Mouse (Mus musculus) cerebellum, adult 2 months (tissue): ENCODE data around the gene Irf3. TPM values are rescaled to one million over a fixed set of nuclear protein-coding genes. Genes with fewer than 3 reads are reported as not detected.
A peak's percentile ranks its signal among the peaks of the same experiment; 100 is the strongest.

ENCODE experiments used
- DNase-seq, 2 experiments: peaks; one replicate each; pipeline ENCODE4 v3.0.0; 2021
- H3K27ac ChIP-seq: fragments of 200-500 bp; 2 replicates; pipeline ENCODE4 v1.5.1; 2012; ENCODE audit warnings: low read length, control low read depth, inconsistent platforms; ENCODE audit not compliant: insufficient read depth
- H3K27me3 ChIP-seq: fragments of 200-500 bp; 2 replicates; pipeline ENCODE4 v1.6.1; 2012; ENCODE audit warnings: inconsistent platforms, mild to moderate bottlenecking, low read length, moderate library complexity; ENCODE audit not compliant: control insufficient read depth, insufficient read depth
- H3K4me1 ChIP-seq: fragments of 200-500 bp; 2 replicates; pipeline ENCODE4 v1.6.1; 2011; ENCODE audit warnings: low read length; ENCODE audit not compliant: control insufficient read depth, insufficient read depth
- H3K4me3 ChIP-seq: fragments of 200-500 bp; replicated peaks from 2 replicates; pipeline ENCODE3; 2011; ENCODE audit warnings: mild to moderate bottlenecking, low read depth, low read length, control low read depth; ENCODE audit not compliant: insufficient read depth
- CTCF ChIP-seq: fragments of 200-500 bp; IDR thresholded peaks from 2 replicates; pipeline ENCODE4 v1.5.1; 2011; ENCODE audit warnings: low read depth, mild to moderate bottlenecking, control low read depth, low read length, moderate library complexity, borderline replicate concordance; ENCODE audit not compliant: insufficient read depth
- POLR2A ChIP-seq: fragments of 200-500 bp; IDR thresholded peaks from 2 replicates; pipeline ENCODE4 v1.6.1; 2011; ENCODE audit warnings: low read length, control low read depth, borderline replicate concordance; ENCODE audit not compliant: insufficient read depth
- WGBS: fragments of 180-500 bp; shearing (Covaris S2); methylation state at CpG from one replicate; pipeline ENCODE4 v1.1.7; 2018; 5-methylcytosine and 5-hydroxymethylcytosine counted together
- polyA plus RNA-seq: library from polyadenylated mRNA; depleted of rRNA; stranded (reverse); fragments of >200 nt; gene quantifications from 2 replicates; pipeline ENCODE4 v1.2.3, GENCODE M21; 2012

Irf3 gene
- polyA plus RNA-seq, 1 experiment = 126 TPM

GRCm38 (mm10) chr7:44964990-44965389 lies 32.5 kb upstream of the Irf3 start:
- WGBS = 91% methylated on average over 13 of the region's 13 CpGs
- H3K4me3 ChIP-seq = no peak overlapping the region
- no peaks in the 10 kb centered on the region for H3K4me1 ChIP-seq
- no peaks in the 10 kb centered on the region for H3K27me3 ChIP-seq
- TF ChIP-seq POLR2A (no peak), CTCF (no peak)
- no peak for DNase-seq
- H3K27ac ChIP-seq = no peak overlapping the region

- no peak for DNase-seq
- 61% methylated on average over 7 of the region's 7 CpGs for WGBS
- Histone ChIP-seq H3K4me1 (no peaks in the 10 kb centered on the region; the same call in 1 of the 2 replicates), H3K4me3 (no peak overlapping the region), H3K27me3 (no peaks in the 10 kb centered on the region), H3K27ac (no peak overlapping the region)
- no peak for TF ChIP-seq POLR2A
- TF ChIP-seq CTCF = no peak
Measured at GRCm38 (mm10) chr7:44965975-44966374, 31.5 kb upstream of the Irf3 start.

- no peak overlapping the region for H3K4me3 ChIP-seq
- 80% methylated on average over 15 of the region's 15 CpGs for WGBS
- no peak overlapping the region for H3K27ac ChIP-seq
- TF ChIP-seq CTCF = no peak
- TF ChIP-seq POLR2A = no peak
- peaks cover 5% of the 10 kb centered on the region for H3K4me1 ChIP-seq
- H3K27me3 ChIP-seq = no peaks in the 10 kb centered on the region
- no peak for DNase-seq
Measured at GRCm38 (mm10) chr7:44966638-44967037, 30.8 kb upstream of the Irf3 start.

DNA sequence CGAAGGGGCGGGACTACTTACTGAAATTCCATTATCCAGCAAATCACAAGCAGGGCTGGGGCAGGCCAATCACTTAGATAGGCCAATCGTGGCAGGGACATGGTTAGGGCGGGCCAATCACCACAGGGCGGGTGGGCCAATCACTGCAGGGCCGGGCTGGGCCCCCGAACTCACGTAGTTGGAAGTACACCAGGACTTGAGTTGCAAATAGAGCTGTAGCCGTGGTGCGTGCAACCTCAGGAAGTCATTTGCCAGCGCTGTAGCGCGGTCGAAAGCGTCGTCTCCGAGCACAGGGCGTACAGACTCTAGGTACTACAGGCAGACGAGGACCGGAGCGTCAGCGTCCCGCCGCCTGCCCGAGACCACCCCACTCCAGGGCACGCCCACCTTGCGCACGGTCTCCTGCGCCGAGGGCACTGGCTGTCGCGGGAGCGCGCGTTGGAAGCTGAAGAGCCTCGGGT lies 27.2 kb upstream of the Irf3 start:
- H3K27ac ChIP-seq = no peak overlapping the region
- DNase-seq = peak; percentile 79 to 87
- peak overlapping the region; percentile 44 for H3K4me3 ChIP-seq
- TF ChIP-seq POLR2A (no peak), CTCF (no peak)
- WGBS = 4% methylated on average over 36 of the region's 36 CpGs
- H3K4me1 ChIP-seq = peaks cover 15% of the 10 kb centered on the region
- H3K27me3 ChIP-seq = no peaks in the 10 kb centered on the region

GRCm38 (mm10) chr7:44971142-44971541 lies 26.3 kb upstream of the Irf3 start:
- TF ChIP-seq POLR2A (no peak), CTCF (no peak)
- WGBS = 66% methylated on average over 7 of the region's 7 CpGs
- Histone ChIP-seq H3K4me3 (no peak overlapping the region), H3K27ac (no peak overlapping the region), H3K27me3 (no peaks in the 10 kb centered on the region), H3K4me1 (peaks cover 16% of the 10 kb centered on the region)
- no peak for DNase-seq

- TF ChIP-seq POLR2A (peak; percentile 35; the same call in 1 of the 2 replicates), CTCF (no peak)
- H3K27me3 ChIP-seq = no peaks in the 10 kb centered on the region
- 4% methylated on average over 14 of the region's 14 CpGs for WGBS
- H3K27ac ChIP-seq = peak overlapping the region; percentile 89
- H3K4me3 ChIP-seq = peak overlapping the region; percentile 80
- H3K4me1 ChIP-seq = peaks cover 16% of the 10 kb centered on the region
- peak in 1 of 2 experiments; percentile 53 for DNase-seq
Measured at GRCm38 (mm10) chr7:44973415-44974130, 23.9 kb upstream of the Irf3 start.

DNA sequence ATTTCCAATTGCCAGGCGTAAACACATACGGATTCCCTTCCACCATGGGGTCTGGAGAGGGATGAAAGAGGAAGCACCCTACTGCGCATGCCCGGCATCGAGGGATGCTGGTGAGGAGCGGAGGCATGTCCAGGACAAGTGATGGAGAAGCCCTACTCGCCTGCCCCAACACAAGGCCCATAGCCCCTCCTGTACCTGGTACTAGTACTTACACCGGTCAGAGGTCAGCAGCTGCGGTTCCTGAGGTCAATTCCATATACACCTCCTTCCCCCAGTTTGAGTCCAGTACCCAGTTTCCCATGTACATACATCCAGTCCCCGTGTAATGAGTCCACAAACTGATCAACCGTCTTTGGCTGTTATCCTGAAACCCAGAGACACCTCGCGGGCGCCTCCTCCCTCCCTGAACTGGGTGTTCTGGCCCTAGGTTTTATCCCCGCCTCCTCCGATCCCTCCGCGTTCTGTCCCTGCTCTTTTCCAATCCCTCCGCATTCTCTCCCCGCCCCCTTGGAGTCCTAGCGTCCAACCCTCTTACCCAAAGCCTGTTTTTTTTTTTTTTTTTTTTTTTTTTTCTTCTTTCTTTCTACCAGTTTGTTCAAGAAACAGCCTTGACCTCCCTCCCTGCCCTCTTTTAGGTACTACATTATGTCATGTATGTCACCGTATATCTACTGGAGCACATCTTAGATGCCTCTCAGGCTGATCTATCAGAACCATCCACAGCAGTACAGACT lies 22.9 kb upstream of the Irf3 start, which contains the start of gene Cpt1c:
Gene Cpt1c (minus strand): TSS at position 469 of the 734 bp plus-strand sequence.
- Histone ChIP-seq H3K27ac (peak within 1 kb of the TSS; percentile 89), H3K4me3 (peak within 1 kb of the TSS; percentile 80), H3K4me1 (peaks cover 16% of the 10 kb centered on the region), H3K27me3 (no peaks in the 10 kb centered on the region)
- TF ChIP-seq POLR2A (peak; percentile 82; the same call in 1 of the 2 replicates), CTCF (no peak)
- peak; percentile 91 to 92 for DNase-seq
- under 1% methylated on average over 22 of the region's 22 CpGs for WGBS
